Mouse (Mus musculus) kidney, adult 2 months (tissue): ENCODE data around the gene Tm4sf19.

Source experiments
- CTCF ChIP-seq: fragments of 200-500 bp; conservative IDR thresholded peaks from 2 replicates; pipeline ENCODE4 v1.5.1; 2011; ENCODE audit warnings: low read depth, mild to moderate bottlenecking, control low read depth, low read length, moderate library complexity, mixed read lengths; ENCODE audit not compliant: insufficient read depth, insufficient read length
- POLR2A ChIP-seq: fragments of 200-500 bp; IDR thresholded peaks from one replicate; pipeline ENCODE4 v1.6.1; 2011; ENCODE audit warnings: low read depth, low read length, control low read depth

GRCm38 (mm10) chr16:32436657-32437056 lies 36.4 kb downstream of the Tm4sf19 start:
- TF ChIP-seq CTCF (no peak), POLR2A (no peak)
